In the genomic region with DNA sequence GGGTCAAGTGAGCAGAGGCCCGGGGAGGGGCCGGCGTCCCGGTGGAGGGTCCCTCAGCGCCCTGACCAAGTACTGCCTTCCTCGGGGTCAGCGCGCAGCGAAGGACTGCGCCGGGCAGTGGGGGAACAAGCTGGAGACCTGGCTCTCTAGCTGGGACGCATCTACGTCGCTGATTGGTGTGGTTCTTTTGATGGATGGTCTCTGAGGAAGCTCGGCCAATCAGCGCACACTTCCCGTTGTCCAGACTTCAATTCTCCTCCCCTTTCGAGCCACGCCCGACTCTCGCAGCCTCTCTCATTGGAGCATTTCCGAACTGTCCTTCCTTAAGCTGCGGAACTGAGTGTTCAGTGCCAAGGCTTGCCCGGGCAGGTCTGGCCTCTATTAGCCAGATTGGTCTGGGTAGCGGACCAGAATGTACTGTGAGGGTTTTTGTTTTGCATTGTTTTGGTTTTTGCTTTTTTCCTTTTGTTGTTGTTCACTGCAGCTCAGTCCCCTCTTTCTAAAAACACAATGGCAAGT, we compare ENCODE assay signal across 8 mouse cellular contexts. TPM values are rescaled to one million over a fixed set of nuclear protein-coding genes. Genes with fewer than 3 reads are reported as not detected.
DNase-seq lines count a peak whose midpoint lies in the region; ATAC-seq lines count a peak whose summit lies in the region.

A gene (minus strand): TSS at position 203 of the 519 bp plus-strand sequence.

- H3K36me3 ChIP-seq in hindbrain, embryonic 12.5 days: 0 out of 2 replicates have a peak, but pooled peaks cover 3% of the 10 kb centered on the region

- 0% methylated on average over 25 of the region's 25 CpGs for WGBS in hindbrain, embryonic 12.5 days

- H3K4me2 ChIP-seq in hindbrain, embryonic 12.5 days (replicated peaks): peak within 1 kb of the TSS; percentile 63

- peak; percentile 99 for ATAC-seq in hindbrain, embryonic 12.5 days (ENCODE audit: low FRiP score)

- peak within 1 kb of the TSS; percentile 82 for H3K9ac ChIP-seq in hindbrain, embryonic 12.5 days

- H3K27me3 ChIP-seq in hindbrain, embryonic 12.5 days: no peaks in the 10 kb centered on the region

- peak within 1 kb of the TSS; percentile 58; the same call in 1 of the 2 replicates for H3K27ac ChIP-seq in hindbrain, embryonic 12.5 days

- H3K4me3 ChIP-seq in hindbrain, embryonic 12.5 days: peak within 1 kb of the TSS; percentile 75

- peaks cover 7% of the 10 kb centered on the region; the same call in 1 of the 2 replicates for H3K4me1 ChIP-seq in hindbrain, embryonic 12.5 days

- H3K9me3 ChIP-seq in hindbrain, embryonic 12.5 days (replicated peaks): no peaks in the 10 kb centered on the region

- peak; percentile 97 for DNase-seq in NIH3T3 (ENCODE audit: low read depth)
- peak; percentile 92 to 95 for DNase-seq in cerebellum, postnatal 10 days
- peak; percentile 87 to 88 for DNase-seq in frontal cortex, postnatal 10 days (ENCODE audit: low spot score in 2 of 2)
- DNase-seq in layer of hippocampus, postnatal 14 days (ENCODE audit: low spot score in 2 of 2): peak; percentile 87 to 96
- peak; percentile 92 for DNase-seq in lung, postnatal 14 days
- DNase-seq in retina, adult 2 months (ENCODE audit: low read depth, low spot score): peak; percentile 87
- peak; percentile 84 for DNase-seq in thymus, postnatal 4 days

RNA-seq across cellular contexts. Expression of the gene that starts here (rescaled TPM):
- 42.9 and 43.1 TPM in 2 replicates for polyA plus RNA-seq in hindbrain, embryonic 12.5 days (2016; fragmentation: Nextera tagmentation; extraction: Ambion mirVana)
- total RNA-seq in layer of hippocampus, postnatal 14 days (2021): 10 to 100 TPM; 54.0 to 56.1 TPM

Comparison
In these comparisons a context has a peak if more than half of its experiments do, and no peak if none do; other contexts are left out.
1. Peak in every context shown above with its lines: DNase-seq, ATAC-seq, H3K4me3 ChIP-seq and H3K27ac ChIP-seq.